Mouse (Mus musculus) MEL (cell line): ENCODE results near the gene Gm5788. TPM values are rescaled to one million over a fixed set of nuclear protein-coding genes. Genes with fewer than 3 reads are reported as not detected.

Source experiments
- DNase-seq: peaks from one replicate; pipeline ENCODE4 v3.0.0; 2011; ENCODE audit warnings: low read depth, low spot score
- H3K27ac ChIP-seq: 2 replicates; pipeline ENCODE4 v1.5.1; 2012; ENCODE audit warnings: low read depth, mild to moderate bottlenecking, control low read depth, low read length, moderate library complexity; ENCODE audit not compliant: control insufficient read depth
- H3K27me3 ChIP-seq, 2 experiments: fragments of 150-350 bp in 1 of 2; sonication (generic) in 1 of 2; 2 replicates each; pipeline ENCODE4 v1.6.1; 2012; ENCODE audit warnings: low read length in 2 of 2, mild to moderate bottlenecking in 2 of 2, improper control_type of control experiment in 1 of 2, moderate library complexity in 1 of 2; ENCODE audit not compliant: insufficient read depth in 2 of 2, control insufficient read depth in 1 of 2
- H3K36me3 ChIP-seq, 2 experiments: 2 replicates each; pipeline ENCODE4 v1.6.1; 2012 to 2014; ENCODE audit warnings: low read length in 2 of 2, improper control_type of control experiment in 1 of 2, inconsistent platforms in 1 of 2, mild to moderate bottlenecking in 1 of 2; ENCODE audit not compliant: insufficient read depth in 2 of 2, control insufficient read depth in 1 of 2
- H3K4me1 ChIP-seq, 2 experiments: fragments of 150-350 bp in 1 of 2; sonication (generic) in 1 of 2; 2 replicates each; pipeline ENCODE4 v1.6.1; 2012; ENCODE audit warnings: low read length in 2 of 2, improper control_type of control experiment in 1 of 2, mild to moderate bottlenecking in 1 of 2; ENCODE audit not compliant: insufficient read depth in 2 of 2, control insufficient read depth in 1 of 2
- H3K4me3 ChIP-seq, 2 experiments: fragments of 150-350 bp in 1 of 2; sonication (generic) in 1 of 2; 2 replicates each; pipeline ENCODE4 v1.5.1; 2012; ENCODE audit warnings: low read depth in 2 of 2, low read length in 2 of 2, mild to moderate bottlenecking in 2 of 2, moderate library complexity in 2 of 2, control low read depth in 1 of 2, improper control_type of control experiment in 1 of 2; ENCODE audit not compliant: control insufficient read depth in 1 of 2, insufficient read depth in 1 of 2
- H3K79me2 ChIP-seq: 2 replicates; pipeline ENCODE4 v1.6.1; 2012; ENCODE audit warnings: mild to moderate bottlenecking, low read length, moderate library complexity; ENCODE audit not compliant: control insufficient read depth, poor library complexity, insufficient read depth
- H3K9ac ChIP-seq: 2 replicates; pipeline ENCODE4 v1.6.1; 2012; ENCODE audit warnings: low read depth, mild to moderate bottlenecking, control low read depth, low read length, moderate library complexity; ENCODE audit not compliant: control insufficient read depth, poor library complexity, severe bottlenecking
- H3K9me3 ChIP-seq: fragments of 150-350 bp; sonication (generic); replicated peaks from 2 replicates; pipeline ENCODE4 v1.6.1; 2012; ENCODE audit warnings: mild to moderate bottlenecking, low read length, improper control_type of control experiment, moderate library complexity; ENCODE audit not compliant: insufficient read depth
- CHD1 ChIP-seq: IDR thresholded peaks from 2 replicates; pipeline ENCODE4 v1.6.1; 2012; ENCODE audit warnings: low read depth, mild to moderate bottlenecking, inconsistent platforms, low read length, improper control_type of control experiment
- CHD2 ChIP-seq: IDR thresholded peaks from 2 replicates; pipeline ENCODE4 v1.6.1; 2011; ENCODE audit warnings: low read length, improper control_type of control experiment
- CTCF ChIP-seq, 3 experiments: IDR thresholded peaks in 2 of 3; conservative IDR thresholded peaks in 1 of 3; 2 replicates each; pipeline ENCODE4 v1.5.1; 2011 to 2012; ENCODE audit warnings: low read length in 3 of 3, low read depth in 2 of 3, mild to moderate bottlenecking in 2 of 3, improper control_type of control experiment in 1 of 3, inconsistent platforms in 1 of 3, mixed read lengths in 1 of 3, moderate library complexity in 1 of 3; ENCODE audit not compliant: control insufficient read depth in 1 of 3, insufficient read depth in 1 of 3, poor library complexity in 1 of 3, severe bottlenecking in 1 of 3
- EP300 ChIP-seq, 2 experiments: IDR thresholded peaks; 2 replicates each; pipeline ENCODE4 v1.6.1; 2011; ENCODE audit warnings: improper control_type of control experiment in 2 of 2, low read length in 2 of 2, low read depth in 1 of 2, mild to moderate bottlenecking in 1 of 2
- ETS1 ChIP-seq: IDR thresholded peaks from 2 replicates; pipeline ENCODE4 v1.6.1; 2012; ENCODE audit warnings: low read depth, mild to moderate bottlenecking, inconsistent platforms, low read length, improper control_type of control experiment, moderate library complexity
- GATA1 ChIP-seq: IDR thresholded peaks from 2 replicates; pipeline ENCODE4 v1.6.1; 2011; ENCODE audit warnings: low read depth, low read length, improper control_type of control experiment
- HCFC1 ChIP-seq: IDR thresholded peaks from 2 replicates; pipeline ENCODE4 v1.6.1; 2012; ENCODE audit warnings: low read depth, mild to moderate bottlenecking, inconsistent platforms, low read length, improper control_type of control experiment, moderate library complexity
- JUND ChIP-seq: IDR thresholded peaks from 2 replicates; pipeline ENCODE4 v1.6.1; 2011; ENCODE audit warnings: low read depth, mild to moderate bottlenecking, improper control_type of control experiment, low read length
- KAT2A ChIP-seq: conservative IDR thresholded peaks from 2 replicates; pipeline ENCODE4 v1.6.1; 2012; ENCODE audit warnings: low read depth, low read length, improper control_type of control experiment, inconsistent platforms
- MXI1 ChIP-seq: IDR thresholded peaks from 2 replicates; pipeline ENCODE4 v1.6.1; 2011; ENCODE audit warnings: mild to moderate bottlenecking, low read depth, low read length, improper control_type of control experiment
- MYC ChIP-seq: IDR thresholded peaks from 2 replicates; pipeline ENCODE4 v1.6.1; 2011; ENCODE audit warnings: low read depth, mild to moderate bottlenecking, low read length, improper control_type of control experiment, moderate library complexity
- SIN3A ChIP-seq: IDR thresholded peaks from 2 replicates; pipeline ENCODE4 v1.6.1; 2012; ENCODE audit warnings: low read length, improper control_type of control experiment, inconsistent platforms
- TCF12 ChIP-seq: IDR thresholded peaks from 2 replicates; pipeline ENCODE4 v1.6.1; 2014; ENCODE audit warnings: low read depth, mild to moderate bottlenecking, inconsistent platforms, low read length, improper control_type of control experiment, moderate library complexity
- USF1 ChIP-seq: IDR thresholded peaks from 2 replicates; pipeline ENCODE4 v1.6.1; 2014; ENCODE audit warnings: low read depth, mild to moderate bottlenecking, inconsistent platforms, low read length, improper control_type of control experiment, moderate library complexity
- polyA plus RNA-seq, 2 experiments: library from polyadenylated mRNA; stranded (reverse) in 1 of 2; unstranded in 1 of 2; fragments of >175 nt in 1 of 2; fragments of >200 nt in 1 of 2; gene quantifications; 2 replicates each; pipeline versions ENCODE4 v1.2.1 to v1.2.4; 2012; ENCODE audit warnings: low replicate concordance in 2 of 2, low read depth in 1 of 2; ENCODE audit not compliant: insufficient read length in 2 of 2, insufficient read depth in 1 of 2, missing spikeins in 1 of 2
- total RNA-seq: library from RNA; depleted of rRNA; stranded (reverse); fragments of 300-350 nt; gene quantifications from 2 replicates; pipeline ENCODE4 v1.2.3, GENCODE M21; 2012

The Gm5788 gene
- total and polyA plus RNA-seq, 3 experiments: not detected

GRCm38 (mm10) chr12:87470263-87471136, 24.0 kb upstream of the Gm5788 start:
- DNase-seq: peak; percentile 71
- Histone ChIP-seq H3K79me2 (peaks cover 36% of the 10 kb centered on the region), H3K27me3 (no peaks in the 10 kb centered on the region)

DNA sequence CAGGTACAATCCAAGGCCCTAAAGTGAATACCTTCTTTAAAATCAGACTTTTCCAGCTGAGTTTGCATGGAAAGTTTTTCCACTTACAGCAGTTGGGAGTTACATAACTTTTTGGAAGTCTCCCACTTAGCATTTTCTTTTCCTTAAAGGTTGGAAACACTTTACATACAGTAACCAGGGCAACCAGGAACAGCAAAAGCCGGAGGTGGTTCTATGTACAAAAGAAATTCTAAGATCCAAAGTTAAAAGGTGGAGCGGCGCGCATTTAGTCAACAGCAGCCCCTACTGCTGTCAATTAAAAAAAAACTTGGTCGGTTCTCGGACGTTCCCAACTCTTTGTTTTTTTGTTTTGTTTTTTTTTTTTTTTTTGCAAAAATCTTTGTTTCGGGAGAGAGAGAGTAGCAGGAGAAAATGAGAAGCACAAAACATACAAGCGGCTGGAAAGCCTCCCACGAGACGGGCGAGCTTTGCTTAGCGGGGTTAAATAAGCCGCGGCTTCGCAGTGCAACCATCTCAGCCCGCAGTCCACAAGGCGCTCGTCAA, 23.0 kb upstream of the Gm5788 start:
- peaks cover 0 to 7% of the 10 kb centered on the region in 2 experiments; a peak in 2 of 4 replicates for H3K4me1 ChIP-seq
- peaks cover 35% of the 10 kb centered on the region for H3K79me2 ChIP-seq
- TF ChIP-seq TCF12 (no peak), MYC (peak; percentile 41; the same call in 1 of the 2 replicates), MXI1 (peak; percentile 17; the same call in 1 of the 2 replicates), JUND (0 out of 2 replicates have a peak, but pooled peaks have one; percentile 7), CHD1 (peak; percentile 96)
- no peaks in the 10 kb centered on the region for H3K9me3 ChIP-seq
- H3K27me3 ChIP-seq: no peaks in the 10 kb centered on the region
- peaks cover 15 to 23% of the 10 kb centered on the region in 2 experiments for H3K36me3 ChIP-seq
- H3K9ac ChIP-seq: peak overlapping the region; percentile 96
- DNase-seq: peak; percentile 48
- H3K27ac ChIP-seq: peak overlapping the region; percentile 82
- peak overlapping the region; percentile 68 to 93 for H3K4me3 ChIP-seq

More at GRCm38 (mm10) chr12:87470263-87471136, 24.0 kb upstream of the Gm5788 start:
- Histone ChIP-seq H3K9ac (peak overlapping the region; percentile 96), H3K4me3 (peak overlapping the region; percentile 40 to 68), H3K27ac (peak overlapping the region; percentile 49), H3K9me3 (no peaks in the 10 kb centered on the region), H3K36me3 (peaks cover 15 to 25% of the 10 kb centered on the region in 2 experiments), H3K4me1 (peaks cover 0 to 7% of the 10 kb centered on the region in 2 experiments; a peak in 2 of 4 replicates)
- TF ChIP-seq ETS1 (peak; percentile 79), KAT2A (no peak), HCFC1 (0 out of 2 replicates have a peak, but pooled peaks have one; percentile 35), CHD2 (no peak), EP300 (IDR thresholded peaks at IDR 0.05; ENCODE audit: low read depth in 1 of 2, low read length in 2 of 2) (peak in 1 of 2 experiments; percentile 20; a peak in 2 of 4 replicates), MXI1 (0 out of 2 replicates have a peak, but pooled peaks have one; percentile 19), GATA1 (peak; percentile 71), USF1 (no peak), SIN3A (peak; percentile 59), CTCF (IDR thresholded peaks at IDR 0.05 in 2 of 3, conservative IDR thresholded peaks at IDR 0.05 in 1 of 3; ENCODE audit: control insufficient read depth in 1 of 3, insufficient read depth in 1 of 3, low read depth in 2 of 3, low read length in 3 of 3, poor library complexity in 1 of 3, severe bottlenecking in 1 of 3) (no peak), CHD1 (no peak)
